Mouse (Mus musculus) urinary bladder, postnatal 25 days (tissue): ENCODE measurements around the gene Kdm2a.

Source experiments
- DNase-seq: peaks from one replicate; pipeline ENCODE4 v3.0.0; 2022; ENCODE audit warnings: low spot score

Gene Kdm2a

GRCm38 (mm10) chr19:4328737-4329304, 69.3 kb downstream of the Kdm2a start:
- no peak for DNase-seq

DNA sequence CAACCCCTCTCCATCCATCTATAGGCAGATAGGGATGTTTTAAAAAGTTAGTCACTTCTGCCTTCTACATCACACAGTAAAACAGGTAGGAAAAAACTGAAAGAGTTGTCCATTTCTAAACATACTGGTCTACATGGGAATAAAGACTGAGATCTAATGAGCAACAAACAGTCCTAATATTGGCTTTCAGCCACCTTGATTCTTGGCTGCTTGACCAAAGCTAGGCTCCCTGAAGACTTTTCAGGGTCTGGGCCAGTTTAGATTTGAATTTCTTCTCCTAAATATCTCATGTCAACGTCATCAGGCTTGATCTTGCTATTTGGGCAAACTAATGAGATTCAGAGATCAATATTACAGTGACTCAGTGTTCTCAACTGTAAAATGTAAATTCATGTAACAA, 71.2 kb downstream of the Kdm2a start:
- no peak for DNase-seq

DNA sequence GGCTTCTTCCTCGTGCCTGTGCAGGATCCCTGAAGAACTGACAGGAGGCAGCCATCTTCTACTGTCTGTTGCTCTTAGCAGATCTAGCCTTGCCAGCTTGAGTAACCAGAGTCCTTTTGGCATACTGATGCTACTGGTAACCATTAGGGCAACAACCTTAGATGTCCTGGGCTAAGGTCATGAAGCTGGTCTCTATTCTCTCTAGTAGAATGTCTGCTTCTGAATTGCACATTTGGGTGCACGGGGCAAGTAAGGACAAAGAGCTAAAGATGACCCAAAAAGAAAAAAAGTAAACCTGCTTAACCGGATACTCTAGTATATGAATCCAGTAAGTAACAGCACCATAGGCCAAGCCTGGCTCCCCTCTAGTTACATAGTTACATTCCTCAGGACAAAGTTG, 72.0 kb downstream of the Kdm2a start:
- DNase-seq = no peak

- DNase-seq = no peak
Observed at GRCm38 (mm10) chr19:4322134-4322533, 76.0 kb downstream of the Kdm2a start.

- no peak for DNase-seq
Observed at GRCm38 (mm10) chr19:4321622-4322021, 76.5 kb downstream of the Kdm2a start.

DNA sequence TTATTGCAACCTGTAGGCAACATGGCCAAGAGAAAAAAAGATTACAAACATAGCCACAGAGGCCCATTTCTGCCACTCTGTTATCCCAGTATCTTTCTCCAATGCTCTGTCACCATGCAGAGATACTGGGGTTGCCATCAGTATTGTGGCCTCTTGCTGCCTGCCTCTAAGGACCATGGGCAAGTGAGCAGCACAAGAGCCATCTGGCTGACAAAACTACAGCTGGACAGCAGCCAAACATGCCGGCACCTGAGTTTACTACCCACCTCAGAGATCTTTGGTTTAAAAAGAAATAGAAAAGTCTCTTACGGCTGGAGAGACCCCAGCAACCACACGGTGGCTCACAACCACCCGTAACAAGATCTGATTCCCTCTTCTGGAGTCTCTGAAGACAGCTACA, 78.8 kb downstream of the Kdm2a start:
- no peak for DNase-seq

- DNase-seq = no peak
Observed at GRCm38 (mm10) chr19:4317181-4317580, 80.9 kb downstream of the Kdm2a start.

DNA sequence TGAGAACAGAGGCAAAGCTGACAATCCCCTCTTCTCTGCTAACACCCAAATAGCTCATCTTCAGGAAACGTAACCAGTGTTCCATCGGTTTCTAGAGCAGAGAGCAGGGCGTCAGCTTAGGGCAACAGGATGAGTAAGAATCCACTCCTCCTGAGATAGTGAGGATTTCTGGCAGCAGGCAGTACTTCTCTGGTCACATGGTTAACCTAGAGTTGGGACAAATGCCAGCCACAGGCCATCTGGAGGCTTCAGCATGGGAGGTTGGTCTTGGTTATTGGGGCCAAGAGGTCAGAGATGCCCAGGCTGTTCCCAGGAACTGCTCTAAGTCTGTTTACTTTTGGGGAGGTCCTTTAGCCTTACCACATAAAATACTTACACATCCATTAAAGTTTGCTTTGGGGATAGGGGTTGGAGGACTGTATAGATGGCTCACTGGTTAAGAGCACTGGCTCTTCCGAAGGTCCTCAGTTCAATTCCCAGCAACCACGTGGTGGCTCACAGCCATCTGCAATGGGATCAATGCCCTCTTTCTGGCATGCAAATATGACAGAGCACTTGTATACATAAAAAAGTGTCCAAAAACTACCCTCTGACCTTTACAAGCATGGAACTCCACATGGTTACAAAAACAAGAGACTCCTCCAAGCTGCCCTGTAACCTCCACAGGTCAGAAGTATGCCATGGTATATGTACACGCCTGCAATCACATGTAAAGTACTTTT, 82.7 kb downstream of the Kdm2a start:
- no peak for DNase-seq

DNA sequence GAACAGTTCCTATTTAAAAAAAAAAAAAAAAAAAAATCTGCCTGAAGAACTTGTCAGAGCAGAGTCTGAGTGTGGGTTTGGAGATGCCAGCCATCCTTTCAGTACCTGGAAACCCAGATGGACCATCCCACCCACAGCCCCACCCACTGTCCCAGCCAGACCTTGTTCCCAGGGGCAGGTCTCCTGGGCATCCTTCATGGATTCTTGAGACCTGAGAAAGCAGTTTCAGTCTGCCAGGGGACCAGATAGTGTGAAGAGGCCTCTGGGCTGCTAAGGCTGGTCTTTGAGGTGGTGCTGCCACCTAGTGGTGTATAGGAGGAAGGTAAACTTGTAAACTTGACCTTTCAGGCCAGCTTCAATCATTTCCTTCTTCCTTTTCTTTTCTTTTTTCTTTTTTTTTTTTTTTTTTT, 88.3 kb downstream of the Kdm2a start:
- peak; percentile 50 for DNase-seq

GRCm38 (mm10) chr19:4309302-4309701, 88.8 kb downstream of the Kdm2a start:
- no peak for DNase-seq

DNA sequence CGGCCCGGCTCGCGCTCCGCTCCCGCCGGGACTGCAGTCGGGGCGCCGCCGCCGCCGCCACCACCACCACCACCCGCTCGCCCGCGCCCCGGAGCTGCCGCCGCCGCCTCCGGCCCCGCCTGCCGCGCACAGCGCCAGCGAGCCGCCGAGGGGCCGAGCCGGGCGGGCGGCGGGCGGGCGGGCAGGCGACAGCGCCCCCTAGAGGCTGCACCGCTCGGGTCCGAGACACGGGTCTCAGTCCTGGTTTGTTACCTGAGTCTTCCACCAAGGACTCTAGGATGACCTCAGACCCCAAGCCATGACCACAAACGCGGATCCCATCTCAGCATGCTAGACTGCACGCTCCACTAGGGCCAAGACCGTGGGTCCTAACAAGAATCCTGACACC, 91.9 kb downstream of the Kdm2a start, which contains the start of gene Grk2:
Gene Grk2, minus strand, starts transcription at position 33 of the 388 bp plus-strand sequence.
- peak; percentile 85 for DNase-seq

GRCm38 (mm10) chr19:4305491-4306189, 92.4 kb downstream of the Kdm2a start:
- DNase-seq = no peak

GRCm38 (mm10) chr19:4304871-4305321, 93.2 kb downstream of the Kdm2a start:
- no peak for DNase-seq

DNA sequence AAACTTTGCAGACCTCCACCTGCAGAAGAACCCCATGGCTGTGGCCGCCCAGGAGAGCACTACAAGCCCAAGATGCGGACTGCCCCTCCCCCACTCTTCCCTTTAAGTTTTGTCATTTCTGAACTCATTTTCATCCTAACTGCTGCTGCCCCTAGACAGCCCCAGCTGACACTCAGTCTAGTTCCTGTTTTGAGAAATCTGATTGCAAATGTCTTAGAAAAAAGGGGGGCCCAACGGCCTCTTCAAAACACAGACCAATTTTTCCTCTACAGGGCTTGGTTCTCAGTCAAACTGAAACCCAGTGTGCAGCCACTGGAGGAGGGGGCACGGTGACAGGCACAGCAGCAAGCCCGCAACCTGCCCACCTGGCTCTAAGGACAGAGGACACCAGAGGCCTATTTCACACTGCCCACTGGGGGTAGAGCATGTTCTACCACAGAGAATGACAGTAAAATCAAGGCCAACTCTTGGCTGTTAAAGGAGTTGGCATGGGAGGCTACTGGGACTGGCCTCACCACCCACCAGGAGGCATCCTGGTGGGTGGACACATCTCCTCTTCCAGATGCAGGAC, 93.7 kb downstream of the Kdm2a start:
- no peak for DNase-seq

DNA sequence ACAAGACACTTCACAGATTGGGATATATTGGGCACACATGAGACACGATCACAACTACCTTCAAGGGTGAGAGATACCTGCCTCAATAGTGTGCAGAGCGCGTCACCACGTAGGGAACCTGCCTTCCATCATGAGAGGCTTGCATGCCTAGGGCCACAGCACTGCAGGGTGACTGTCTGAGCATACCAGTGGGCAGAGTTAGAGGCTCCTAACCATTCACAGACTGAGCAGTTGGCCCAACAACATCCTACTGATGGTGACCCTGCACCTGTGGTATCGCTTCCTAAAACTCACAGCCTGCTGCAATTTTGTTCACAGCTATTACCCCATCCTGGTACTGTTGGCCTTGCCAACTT, 94.5 kb downstream of the Kdm2a start:
- DNase-seq = no peak

GRCm38 (mm10) chr19:4302936-4303639, 95.0 kb downstream of the Kdm2a start:
- DNase-seq = no peak

DNA sequence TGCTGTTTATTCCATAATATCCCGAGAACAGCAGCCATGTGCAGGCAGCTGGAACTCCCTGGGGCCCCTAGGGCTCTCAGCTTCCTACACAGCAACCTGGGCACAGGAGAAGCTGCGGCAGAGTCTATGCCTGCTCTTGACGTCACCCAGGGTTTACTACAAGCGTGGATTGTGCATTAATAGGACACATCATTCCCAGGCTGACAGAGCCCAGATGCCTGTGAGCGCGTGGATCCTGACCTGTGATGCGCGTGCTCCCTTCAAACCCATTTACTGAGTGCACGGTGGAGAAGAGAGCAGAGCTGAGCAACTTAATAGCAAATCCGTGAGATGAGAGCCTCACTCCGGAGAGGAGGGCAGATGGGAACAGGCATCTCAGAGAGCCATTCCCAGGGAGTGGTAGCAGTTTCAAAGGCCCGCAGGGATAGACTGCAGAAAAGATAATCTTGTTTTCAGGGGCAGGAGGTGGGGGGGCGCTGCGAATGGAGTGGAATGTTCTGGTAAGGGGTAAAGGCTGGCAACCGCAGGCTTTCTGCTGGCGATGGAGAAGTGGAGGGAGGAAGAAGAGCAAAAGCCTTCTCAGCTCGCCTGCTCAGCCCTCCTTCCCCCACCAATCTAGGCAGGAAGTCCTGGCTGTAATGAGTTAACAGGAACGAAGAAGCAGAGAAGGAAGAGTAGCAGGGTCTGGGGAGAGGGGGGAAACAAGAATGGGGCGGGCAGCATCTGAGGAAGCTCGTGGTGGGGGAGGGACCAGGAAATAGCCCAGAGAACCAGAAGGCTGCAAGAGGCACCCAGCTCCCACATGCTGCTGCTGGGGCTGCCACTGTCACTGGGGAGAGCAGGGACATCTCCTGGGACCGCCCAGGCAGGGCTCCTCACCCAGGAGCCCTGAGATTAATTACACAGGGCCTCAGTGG, 96.1 kb downstream of the Kdm2a start:
- DNase-seq = no peak

- no peak for DNase-seq
Observed at GRCm38 (mm10) chr19:4300852-4301734, 97.0 kb downstream of the Kdm2a start.

- DNase-seq = no peak
Observed at GRCm38 (mm10) chr19:4300271-4300704, 97.8 kb downstream of the Kdm2a start.
